Mouse (Mus musculus) myocyte (in vitro differentiated cells): ENCODE data around the gene Cmtm6.

Source experiments
- CEBPB ChIP-seq: IDR thresholded peaks from 2 replicates; pipeline ENCODE4 v1.6.1; 2011; ENCODE audit warnings: mild to moderate bottlenecking, moderate library complexity; ENCODE audit not compliant: poor library complexity, insufficient read depth, severe bottlenecking
- E2F4 ChIP-seq: IDR thresholded peaks from one replicate; pipeline ENCODE4 v1.6.1; 2011; ENCODE audit warnings: mild to moderate bottlenecking, control low read depth, moderate library complexity; ENCODE audit not compliant: insufficient read depth
- MYOD1 ChIP-seq, 3 experiments: IDR thresholded peaks; one replicate each; pipeline ENCODE4 v1.6.1; 2011; ENCODE audit warnings: control low read depth in 2 of 3, low read depth in 2 of 3, mild to moderate bottlenecking in 2 of 3, moderate library complexity in 1 of 3; ENCODE audit not compliant: insufficient read length in 2 of 3, control insufficient read depth in 1 of 3
- POLR2A ChIP-seq: IDR thresholded peaks from one replicate; pipeline ENCODE4 v1.6.1; 2011; ENCODE audit warnings: low read depth, mild to moderate bottlenecking, control low read depth, moderate library complexity; ENCODE audit not compliant: insufficient read length
- POLR2AphosphoS2 ChIP-seq: IDR thresholded peaks from one replicate; pipeline ENCODE4 v1.6.1; 2011; ENCODE audit warnings: low read depth, control low read depth; ENCODE audit not compliant: insufficient read length

- TF ChIP-seq CEBPB (no peak), POLR2A (no peak), E2F4 (no peak), POLR2AphosphoS2 (no peak), MYOD1 (IDR thresholded peaks at IDR 0.05; ENCODE audit: control insufficient read depth in 1 of 3, insufficient read length in 2 of 3, low read depth in 2 of 3) (no peak)
Measured at GRCm38 (mm10) chr9:114731871-114732682, 1.2 kb downstream of the Cmtm6 start.
